ENCODE assay signal across 8 mouse cellular contexts in the genomic region with DNA sequence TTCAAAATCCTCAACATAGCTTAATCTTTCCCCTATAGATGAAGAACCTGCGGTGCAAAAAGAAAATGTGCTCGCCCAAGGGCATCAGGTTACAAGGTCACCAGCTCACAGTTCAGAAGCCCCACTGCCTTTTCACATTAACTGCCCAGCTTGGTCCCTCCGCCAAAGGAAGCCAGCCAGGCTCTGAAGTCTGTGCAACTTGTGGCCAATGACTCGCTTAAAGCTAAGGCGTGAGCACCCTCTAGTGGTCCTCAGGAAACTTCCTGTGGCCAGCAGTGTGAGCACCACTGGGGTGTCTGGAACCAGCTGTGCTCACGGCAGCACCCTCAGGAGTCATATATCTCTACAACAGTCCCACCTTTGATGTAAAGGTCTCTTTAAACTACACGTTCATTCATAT. TPM values are rescaled to one million over a fixed set of nuclear protein-coding genes. Genes with fewer than 3 reads are reported as not detected.
DNase-seq lines count a peak whose midpoint lies in the region; ATAC-seq lines count a peak whose summit lies in the region.

No protein-coding gene starts in this region.

- ATAC-seq in kidney, embryonic 15.5 days (replicated peaks; ENCODE audit: low FRiP score) = 0 out of 2 replicates have a peak, but pooled peaks have one; percentile 61
- 0 out of 2 replicates have a peak, but pooled peaks have one; percentile 11 for ATAC-seq in liver, embryonic 16.5 days (ENCODE audit: low read depth)
- peak; percentile 70; the same call in 1 of the 2 replicates for ATAC-seq in neural tube, embryonic 12.5 days (ENCODE audit: low FRiP score, low read depth)
- ATAC-seq in stomach, embryonic 16.5 days (ENCODE audit: insufficient read depth, low FRiP score) = peak; percentile 35; the same call in 1 of the 2 replicates

- H3K4me3 ChIP-seq in kidney, embryonic 15.5 days (replicated peaks) = no peak overlapping the region
- H3K4me3 ChIP-seq in liver, embryonic 16.5 days (ENCODE audit: low read depth, low read length) = no peak overlapping the region
- no peak overlapping the region for H3K4me3 ChIP-seq in neural tube, embryonic 12.5 days
- H3K4me3 ChIP-seq in stomach, embryonic 16.5 days (replicated peaks; ENCODE audit: low read length) = no peak overlapping the region

- H3K4me1 ChIP-seq in kidney, embryonic 15.5 days = peaks cover 12% of the 10 kb centered on the region
- no peaks in the 10 kb centered on the region for H3K4me1 ChIP-seq in liver, embryonic 16.5 days (ENCODE audit: control insufficient read depth, low read depth, low read length)
- H3K4me1 ChIP-seq in neural tube, embryonic 12.5 days = no peaks in the 10 kb centered on the region
- 0 out of 2 replicates have a peak, but pooled peaks cover 2% of the 10 kb centered on the region for H3K4me1 ChIP-seq in stomach, embryonic 16.5 days (ENCODE audit: control insufficient read depth, insufficient read depth, low read length)

- DNase-seq in 416B (ENCODE audit: low read depth) (peak; percentile 94), adipocyte (ENCODE audit: low spot score) (peak; percentile 86)
- DNase-seq in embryo, embryonic 11 days = peak; percentile 92
- DNase-seq in heart, adult 8-10 months (ENCODE audit: low spot score) = peak; percentile 61

- H3K27me3 ChIP-seq in kidney, embryonic 15.5 days = no peaks in the 10 kb centered on the region
- H3K27me3 ChIP-seq in liver, embryonic 16.5 days (ENCODE audit: control insufficient read depth, insufficient read depth, low read depth, low read length) = no peaks in the 10 kb centered on the region
- H3K27me3 ChIP-seq in neural tube, embryonic 12.5 days (replicated peaks) = no peaks in the 10 kb centered on the region
- H3K27me3 ChIP-seq in stomach, embryonic 16.5 days (ENCODE audit: control insufficient read depth, insufficient read depth, low read length) = no peaks in the 10 kb centered on the region

- WGBS in kidney, embryonic 15.5 days = 5% methylated on average over 7 of the region's 7 CpGs
- WGBS in liver, embryonic 16.5 days (ENCODE audit: insufficient replicate concordance) = 5% methylated on average over 7 of the region's 7 CpGs
- 2% methylated on average over 7 of the region's 7 CpGs for WGBS in neural tube, embryonic 12.5 days
- WGBS in stomach, embryonic 16.5 days = 6% methylated on average over 7 of the region's 7 CpGs

- H3K27ac ChIP-seq in kidney, embryonic 15.5 days = no peak overlapping the region
- no peak overlapping the region for H3K27ac ChIP-seq in liver, embryonic 16.5 days (ENCODE audit: low read length)
- H3K27ac ChIP-seq in neural tube, embryonic 12.5 days = no peak overlapping the region
- H3K27ac ChIP-seq in stomach, embryonic 16.5 days (ENCODE audit: low read length) = no peak overlapping the region

- no peak overlapping the region for H3K9ac ChIP-seq in kidney, embryonic 15.5 days
- H3K9ac ChIP-seq in liver, embryonic 16.5 days (ENCODE audit: low read depth, low read length) = no peak overlapping the region
- no peak overlapping the region for H3K9ac ChIP-seq in neural tube, embryonic 12.5 days
- H3K9ac ChIP-seq in stomach, embryonic 16.5 days (ENCODE audit: low read length) = no peak overlapping the region

- no peaks in the 10 kb centered on the region for H3K36me3 ChIP-seq in kidney, embryonic 15.5 days
- H3K36me3 ChIP-seq in liver, embryonic 16.5 days (ENCODE audit: control insufficient read depth, insufficient read depth) = no peaks in the 10 kb centered on the region
- H3K36me3 ChIP-seq in neural tube, embryonic 12.5 days = no peaks in the 10 kb centered on the region
- H3K36me3 ChIP-seq in stomach, embryonic 16.5 days (ENCODE audit: control insufficient read depth, insufficient read depth, low read length) = no peaks in the 10 kb centered on the region

- H3K4me2 ChIP-seq in kidney, embryonic 15.5 days = no peak overlapping the region
- no peak overlapping the region for H3K4me2 ChIP-seq in liver, embryonic 16.5 days (ENCODE audit: low read depth, low read length)
- no peak overlapping the region for H3K4me2 ChIP-seq in neural tube, embryonic 12.5 days (replicated peaks)
- H3K4me2 ChIP-seq in stomach, embryonic 16.5 days (ENCODE audit: low read depth, low read length) = no peak overlapping the region

- H3K9me3 ChIP-seq in kidney, embryonic 15.5 days (replicated peaks) = no peaks in the 10 kb centered on the region
- H3K9me3 ChIP-seq in liver, embryonic 16.5 days (replicated peaks; ENCODE audit: control insufficient read depth, low read length) = no peaks in the 10 kb centered on the region
- H3K9me3 ChIP-seq in neural tube, embryonic 12.5 days = no peaks in the 10 kb centered on the region
- H3K9me3 ChIP-seq in stomach, embryonic 16.5 days (replicated peaks; ENCODE audit: control insufficient read depth, low read length) = no peaks in the 10 kb centered on the region

RNA-seq across cellular contexts. Expression of a gene that starts 18.2 kb away (rescaled TPM):
- not detected for total RNA-seq in heart, adult 8-10 months (2022)
- polyA plus RNA-seq in kidney, embryonic 15.5 days (2015; fragmentation: Nextera tagmentation; extraction: Ambion mirVana) = 0.08 and 0.12 TPM in 2 replicates
- not detected in 2 replicates for polyA plus RNA-seq in liver, embryonic 16.5 days (2015; fragmentation: Nextera tagmentation; extraction: Ambion mirVana)
- not detected in 2 replicates for polyA plus RNA-seq in neural tube, embryonic 12.5 days (2016; fragmentation: Nextera tagmentation; extraction: Ambion mirVana)
- 0.08 and 0.12 TPM in 2 replicates for polyA plus RNA-seq in stomach, embryonic 16.5 days (2015; fragmentation: Nextera tagmentation; extraction: Ambion mirVana)

Comparison
In these comparisons a context has a peak if more than half of its experiments do, and no peak if none do; other contexts are left out.
1. ATAC-seq: peak in every context shown above with its lines; median percentile 70 in neural tube, embryonic 12.5 days; 61 in kidney, embryonic 15.5 days; 35 in stomach, embryonic 16.5 days; 11 in liver, embryonic 16.5 days.